Mouse (Mus musculus) megakaryocyte, embryonic 14.5 days (primary cell): ENCODE measurements around the gene Secisbp2.

Source experiments
- FLI1 ChIP-seq: IDR thresholded peaks from 2 replicates; pipeline ENCODE4 v1.6.1; 2012; ENCODE audit warnings: low read length, inconsistent platforms, mixed read lengths
- GATA1 ChIP-seq: IDR thresholded peaks from 3 replicates; pipeline ENCODE4 v1.6.1; 2012; ENCODE audit warnings: mixed read lengths, low read length, inconsistent platforms, borderline replicate concordance

- TF ChIP-seq GATA1, result no peak
- TF ChIP-seq FLI1, result no peak
Observed at GRCm38 (mm10) chr13:51646362-51647027, 5.0 kb upstream of the Secisbp2 start.
